Mouse (Mus musculus): ENCODE measurements at regions not wholly inside any gene's neighbourhood (a gene's known extent, or its start where the extent isn't known, plus 50 kb on each side); places are given as distances from the start of the nearest gene placed in this dataset.

DNA sequence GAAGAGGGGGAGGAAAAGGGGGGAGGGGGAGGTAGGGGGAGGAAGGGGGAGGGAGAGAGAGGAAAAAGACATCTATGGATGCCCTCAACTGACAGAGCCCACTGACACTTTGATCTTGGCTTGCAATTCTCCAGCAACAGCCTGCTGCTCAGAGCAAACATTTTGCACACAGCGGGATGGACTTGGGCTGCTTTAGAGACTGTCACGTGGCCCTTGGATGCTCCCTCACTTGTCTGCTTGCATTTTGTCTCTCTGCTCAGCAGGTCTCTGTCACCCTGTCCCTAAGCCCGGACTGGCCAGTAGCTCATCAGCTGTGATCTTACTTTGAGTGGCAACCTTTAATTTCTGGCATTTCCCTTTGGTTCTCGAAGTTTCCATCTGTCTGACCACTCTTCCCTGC is 421.4 kb upstream of the Fam19a5 start:
- no peaks in the 10 kb centered on the region for H3K9me3 ChIP-seq (replicated peaks; ENCODE audit: control insufficient read depth, low read length)
- H3K4me3 ChIP-seq (replicated peaks; ENCODE audit: low read length): no peak overlapping the region
- H3K27me3 ChIP-seq (ENCODE audit: control insufficient read depth, insufficient read depth, low read length): no peaks in the 10 kb centered on the region
- no peaks in the 10 kb centered on the region for H3K4me1 ChIP-seq (ENCODE audit: control insufficient read depth, insufficient read depth, low read length)
- no peak for ATAC-seq (ENCODE audit: insufficient read depth, low FRiP score)
- WGBS: 20% methylated on average over 4 of the region's 4 CpGs
- H3K9ac ChIP-seq (ENCODE audit: low read length): no peak overlapping the region
- H3K27ac ChIP-seq (ENCODE audit: low read length): no peak overlapping the region
- H3K4me2 ChIP-seq (ENCODE audit: low read depth, low read length): no peak overlapping the region
- no peaks in the 10 kb centered on the region for H3K36me3 ChIP-seq (ENCODE audit: control insufficient read depth, insufficient read depth, low read length)

GRCm38 (mm10) chr15:87125427-87126148 is 418.5 kb upstream of the Fam19a5 start:
- H3K36me3 ChIP-seq (ENCODE audit: control insufficient read depth, insufficient read depth, low read length): no peaks in the 10 kb centered on the region
- no peak for ATAC-seq (ENCODE audit: insufficient read depth, low FRiP score)
- H3K9ac ChIP-seq (ENCODE audit: low read length): no peak overlapping the region
- H3K4me2 ChIP-seq (ENCODE audit: low read depth, low read length): no peak overlapping the region
- no peak overlapping the region for H3K27ac ChIP-seq (ENCODE audit: low read length)
- no peaks in the 10 kb centered on the region for H3K9me3 ChIP-seq (replicated peaks; ENCODE audit: control insufficient read depth, low read length)
- H3K27me3 ChIP-seq (ENCODE audit: control insufficient read depth, insufficient read depth, low read length): no peaks in the 10 kb centered on the region
- 42% methylated on average over 6 of the region's 6 CpGs for WGBS
- no peak overlapping the region for H3K4me3 ChIP-seq (replicated peaks; ENCODE audit: low read length)
- no peaks in the 10 kb centered on the region for H3K4me1 ChIP-seq (ENCODE audit: control insufficient read depth, insufficient read depth, low read length)

DNA sequence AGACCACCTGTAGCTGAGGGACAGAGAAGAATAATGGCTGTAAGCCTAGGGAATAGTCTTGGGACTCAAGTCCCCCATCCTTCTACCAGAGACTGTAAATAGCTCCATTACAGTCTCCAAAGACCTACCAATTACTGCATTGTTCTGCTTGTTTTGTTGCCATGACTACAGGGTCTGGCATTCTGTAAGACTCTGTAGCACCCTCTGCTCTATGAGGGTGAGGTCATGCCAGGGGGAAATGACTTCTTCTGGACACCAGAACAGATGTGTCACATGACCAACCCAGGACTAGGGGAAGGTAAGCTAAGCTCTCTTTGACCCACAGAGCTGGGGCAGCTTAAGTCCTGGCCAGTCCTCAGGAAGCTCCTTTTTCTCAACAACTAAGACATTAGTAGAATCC is 405.2 kb upstream of the Fam19a5 start:
- ATAC-seq (ENCODE audit: insufficient read depth, low FRiP score): no peak
- Histone ChIP-seq H3K9me3 (replicated peaks; ENCODE audit: control insufficient read depth, low read length) (no peaks in the 10 kb centered on the region), H3K27me3 (ENCODE audit: control insufficient read depth, insufficient read depth, low read length) (no peaks in the 10 kb centered on the region), H3K9ac (ENCODE audit: low read length) (no peak overlapping the region), H3K4me2 (ENCODE audit: low read depth, low read length) (no peak overlapping the region), H3K27ac (ENCODE audit: low read length) (no peak overlapping the region), H3K4me1 (ENCODE audit: control insufficient read depth, insufficient read depth, low read length) (no peaks in the 10 kb centered on the region), H3K4me3 (replicated peaks; ENCODE audit: low read length) (no peak overlapping the region), H3K36me3 (ENCODE audit: control insufficient read depth, insufficient read depth, low read length) (no peaks in the 10 kb centered on the region)

- Histone ChIP-seq H3K4me2 (ENCODE audit: low read depth, low read length) (no peak overlapping the region), H3K9me3 (replicated peaks; ENCODE audit: control insufficient read depth, low read length) (no peaks in the 10 kb centered on the region), H3K27me3 (ENCODE audit: control insufficient read depth, insufficient read depth, low read length) (no peaks in the 10 kb centered on the region), H3K4me1 (ENCODE audit: control insufficient read depth, insufficient read depth, low read length) (no peaks in the 10 kb centered on the region), H3K36me3 (ENCODE audit: control insufficient read depth, insufficient read depth, low read length) (no peaks in the 10 kb centered on the region), H3K9ac (ENCODE audit: low read length) (no peak overlapping the region), H3K4me3 (replicated peaks; ENCODE audit: low read length) (no peak overlapping the region), H3K27ac (ENCODE audit: low read length) (no peak overlapping the region)
- ATAC-seq (ENCODE audit: insufficient read depth, low FRiP score): no peak
- WGBS: 62% methylated on average over 5 of the region's 5 CpGs
Measured at GRCm38 (mm10) chr15:87169136-87169535, 375.0 kb upstream of the Fam19a5 start.

DNA sequence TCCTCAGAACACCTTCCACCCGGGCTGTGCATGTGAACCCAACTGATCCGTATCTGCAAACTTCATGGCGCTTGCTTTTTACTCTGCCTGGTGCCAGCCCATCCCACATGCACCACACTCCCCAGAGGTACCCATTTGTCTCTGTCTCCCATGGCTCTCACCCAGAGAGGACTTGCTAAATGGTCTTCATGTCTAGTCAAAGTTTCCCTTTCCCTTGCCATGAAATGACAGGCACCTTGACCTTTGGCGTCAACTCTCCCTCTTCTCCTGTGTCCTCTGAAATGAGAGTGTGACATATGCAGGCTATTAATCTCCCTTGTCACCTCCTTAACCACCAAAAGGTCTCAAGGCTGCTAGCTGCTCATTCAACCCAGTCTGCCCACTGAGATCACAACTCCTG is 373.2 kb upstream of the Fam19a5 start:
- Histone ChIP-seq H3K4me3 (replicated peaks; ENCODE audit: low read length) (no peak overlapping the region), H3K4me2 (ENCODE audit: low read depth, low read length) (no peak overlapping the region), H3K9ac (ENCODE audit: low read length) (no peak overlapping the region), H3K9me3 (replicated peaks; ENCODE audit: control insufficient read depth, low read length) (no peaks in the 10 kb centered on the region), H3K4me1 (ENCODE audit: control insufficient read depth, insufficient read depth, low read length) (no peaks in the 10 kb centered on the region), H3K27me3 (ENCODE audit: control insufficient read depth, insufficient read depth, low read length) (no peaks in the 10 kb centered on the region), H3K36me3 (ENCODE audit: control insufficient read depth, insufficient read depth, low read length) (no peaks in the 10 kb centered on the region), H3K27ac (ENCODE audit: low read length) (no peak overlapping the region)
- WGBS: 47% methylated on average over 4 of the region's 4 CpGs
- ATAC-seq (ENCODE audit: insufficient read depth, low FRiP score): no peak

DNA sequence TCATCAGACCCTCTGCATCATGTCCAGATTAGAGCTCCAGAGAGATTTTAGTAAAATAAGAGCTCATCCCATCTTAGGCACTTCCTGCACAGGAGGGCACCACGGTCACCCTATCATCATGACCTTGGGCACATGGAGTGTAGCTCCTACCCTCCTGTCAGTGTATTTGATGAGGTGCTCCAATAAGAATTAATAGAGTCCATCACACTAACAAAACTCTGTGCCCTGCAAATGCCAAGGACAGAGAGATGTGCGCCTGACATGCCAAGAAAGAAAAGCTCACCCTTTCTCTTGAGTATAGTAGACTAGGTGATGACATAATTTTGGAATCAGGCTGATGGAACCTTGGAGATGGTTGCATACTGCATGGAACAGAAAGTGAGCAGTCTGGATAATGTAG is 371.0 kb upstream of the Fam19a5 start:
- H3K4me2 ChIP-seq (ENCODE audit: low read depth, low read length): no peak overlapping the region
- 89% methylated on average over 2 of the region's 2 CpGs for WGBS
- ATAC-seq (ENCODE audit: insufficient read depth, low FRiP score): no peak
- no peak overlapping the region for H3K4me3 ChIP-seq (replicated peaks; ENCODE audit: low read length)
- no peaks in the 10 kb centered on the region for H3K4me1 ChIP-seq (ENCODE audit: control insufficient read depth, insufficient read depth, low read length)
- H3K27me3 ChIP-seq (ENCODE audit: control insufficient read depth, insufficient read depth, low read length): no peaks in the 10 kb centered on the region
- H3K9ac ChIP-seq (ENCODE audit: low read length): no peak overlapping the region
- H3K9me3 ChIP-seq (replicated peaks; ENCODE audit: control insufficient read depth, low read length): no peaks in the 10 kb centered on the region
- H3K36me3 ChIP-seq (ENCODE audit: control insufficient read depth, insufficient read depth, low read length): no peaks in the 10 kb centered on the region
- no peak overlapping the region for H3K27ac ChIP-seq (ENCODE audit: low read length)

GRCm38 (mm10) chr15:87178646-87179045 is 365.5 kb upstream of the Fam19a5 start:
- Histone ChIP-seq H3K9me3 (replicated peaks; ENCODE audit: control insufficient read depth, low read length) (no peaks in the 10 kb centered on the region), H3K4me3 (replicated peaks; ENCODE audit: low read length) (no peak overlapping the region), H3K4me1 (ENCODE audit: control insufficient read depth, insufficient read depth, low read length) (no peaks in the 10 kb centered on the region), H3K27me3 (ENCODE audit: control insufficient read depth, insufficient read depth, low read length) (no peaks in the 10 kb centered on the region), H3K36me3 (ENCODE audit: control insufficient read depth, insufficient read depth, low read length) (no peaks in the 10 kb centered on the region), H3K9ac (ENCODE audit: low read length) (no peak overlapping the region), H3K4me2 (ENCODE audit: low read depth, low read length) (no peak overlapping the region), H3K27ac (ENCODE audit: low read length) (no peak overlapping the region)
- 80% methylated on average over 7 of the region's 7 CpGs for WGBS
- ATAC-seq (ENCODE audit: insufficient read depth, low FRiP score): no peak

- H3K36me3 ChIP-seq (ENCODE audit: control insufficient read depth, insufficient read depth, low read length): no peaks in the 10 kb centered on the region
- no peak overlapping the region for H3K9ac ChIP-seq (ENCODE audit: low read length)
- no peaks in the 10 kb centered on the region for H3K9me3 ChIP-seq (replicated peaks; ENCODE audit: control insufficient read depth, low read length)
- H3K4me3 ChIP-seq (replicated peaks; ENCODE audit: low read length): no peak overlapping the region
- no peak overlapping the region for H3K4me2 ChIP-seq (ENCODE audit: low read depth, low read length)
- no peaks in the 10 kb centered on the region for H3K4me1 ChIP-seq (ENCODE audit: control insufficient read depth, insufficient read depth, low read length)
- WGBS: 60% methylated on average over 1 of the region's 1 CpGs
- no peak for ATAC-seq (ENCODE audit: insufficient read depth, low FRiP score)
- H3K27ac ChIP-seq (ENCODE audit: low read length): no peak overlapping the region
- H3K27me3 ChIP-seq (ENCODE audit: control insufficient read depth, insufficient read depth, low read length): no peaks in the 10 kb centered on the region
Measured at GRCm38 (mm10) chr15:87180836-87181235, 363.3 kb upstream of the Fam19a5 start.

- no peaks in the 10 kb centered on the region for H3K9me3 ChIP-seq (replicated peaks; ENCODE audit: control insufficient read depth, low read length)
- no peak overlapping the region for H3K4me2 ChIP-seq (ENCODE audit: low read depth, low read length)
- H3K27ac ChIP-seq (ENCODE audit: low read length): no peak overlapping the region
- ATAC-seq (ENCODE audit: insufficient read depth, low FRiP score): no peak
- H3K4me3 ChIP-seq (replicated peaks; ENCODE audit: low read length): no peak overlapping the region
- 59% methylated on average over 7 of the region's 7 CpGs for WGBS
- H3K4me1 ChIP-seq (ENCODE audit: control insufficient read depth, insufficient read depth, low read length): no peaks in the 10 kb centered on the region
- no peaks in the 10 kb centered on the region for H3K36me3 ChIP-seq (ENCODE audit: control insufficient read depth, insufficient read depth, low read length)
- H3K9ac ChIP-seq (ENCODE audit: low read length): no peak overlapping the region
- H3K27me3 ChIP-seq (ENCODE audit: control insufficient read depth, insufficient read depth, low read length): no peaks in the 10 kb centered on the region
Measured at GRCm38 (mm10) chr15:87184248-87184647, 359.9 kb upstream of the Fam19a5 start.

Data from stomach, embryonic 16.5 days (tissue).